Mouse (Mus musculus): ENCODE results near the gene Atad2b.
A peak's percentile ranks its signal among the peaks of the same experiment; 100 is the strongest.
"Not testable (repeated sequence)": the region's sequence is repeated elsewhere in the genome, so short reads cannot be mapped to it uniquely, and the experiment has no call there.

Atad2b gene

GRCm38 (mm10) chr12:4911716-4912115 lies 5.4 kb upstream of the Atad2b start:
- no peak for DNase-seq

DNA sequence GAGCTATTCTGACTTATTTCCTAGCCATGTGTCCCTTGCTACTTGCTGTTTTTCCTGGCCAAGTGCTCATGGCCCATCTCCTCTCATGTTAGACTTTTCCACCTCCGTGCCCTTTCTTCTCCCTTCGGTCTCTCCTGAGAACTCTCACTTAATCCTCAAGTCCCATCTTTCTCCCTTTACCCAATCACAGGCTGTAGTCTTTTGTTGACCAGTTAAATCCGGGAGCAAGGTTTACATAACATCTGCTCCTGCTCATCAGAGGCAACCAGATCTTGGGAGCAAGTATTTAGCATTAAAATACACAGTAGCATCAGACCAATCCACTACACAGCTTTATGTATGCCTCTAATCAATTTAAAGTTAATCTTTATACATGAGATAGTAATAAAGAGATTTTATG lies 2.7 kb upstream of the Atad2b start:
- no peak for DNase-seq

DNA sequence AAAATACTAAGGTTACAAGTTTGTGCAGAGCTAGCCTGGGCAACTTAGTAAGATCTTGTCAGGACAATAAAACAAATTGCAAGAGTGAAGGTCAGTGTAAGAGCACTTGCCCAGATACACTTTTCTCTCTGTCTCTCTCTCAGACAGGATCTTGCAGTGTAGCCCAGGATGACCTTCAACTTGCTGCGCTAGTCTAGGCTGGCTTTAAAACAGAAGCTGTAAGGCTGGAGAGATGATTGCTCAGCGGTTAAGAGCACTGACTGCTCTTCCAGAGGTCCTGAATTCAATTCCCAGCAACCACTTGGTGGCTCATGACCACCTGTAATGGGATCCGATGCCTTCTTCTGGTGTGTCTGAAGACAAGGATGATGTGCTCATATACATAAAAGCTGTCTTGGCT lies 2.2 kb upstream of the Atad2b start:
- DNase-seq = no peak

GRCm38 (mm10) chr12:4917805-4918591 lies 845 bp downstream of the Atad2b start:
- DNase-seq = peak; percentile 59

DNA sequence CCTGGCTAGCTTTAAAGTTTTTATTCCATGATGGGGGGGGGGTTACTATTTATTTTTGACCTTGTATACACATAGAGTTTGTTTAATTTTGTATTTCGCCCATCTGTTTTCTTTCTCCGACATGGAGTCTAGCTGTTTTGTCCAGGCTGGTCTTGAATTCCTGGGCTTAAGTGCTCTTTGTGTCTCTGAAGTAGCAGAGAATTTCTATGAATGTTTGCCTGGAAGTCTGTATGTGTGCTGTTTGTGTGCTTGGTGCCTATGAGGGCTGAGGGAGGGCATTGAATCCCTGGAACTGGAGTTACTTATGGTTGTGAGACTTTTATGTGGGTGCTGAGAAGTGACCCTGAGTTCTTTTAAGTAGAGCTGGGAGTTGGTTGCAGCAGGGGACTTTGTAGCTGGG lies 11.0 kb downstream of the Atad2b start:
- DNase-seq = no peak

- DNase-seq = no peak
These were observed 13.8 kb downstream of the Atad2b start for GRCm38 (mm10) chr12:4930820-4931548.

DNA sequence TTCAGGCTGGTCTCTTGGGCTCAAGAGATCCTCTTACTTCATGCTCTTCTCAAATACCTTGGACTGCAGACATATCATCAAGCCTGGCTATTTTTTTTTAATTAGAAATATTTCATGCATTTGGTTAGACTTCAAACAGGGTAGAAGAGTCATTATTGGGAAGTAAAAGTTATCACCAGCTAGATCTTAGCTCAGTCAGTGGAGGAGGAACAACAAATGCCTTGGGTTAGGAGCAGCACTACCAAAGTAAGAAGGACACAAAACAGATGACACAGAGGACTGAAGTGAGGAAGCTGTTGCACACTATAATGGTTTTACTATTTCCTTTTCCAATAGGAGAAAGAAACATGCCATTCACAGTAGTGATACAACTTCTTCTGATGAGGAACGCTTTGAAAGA lies 35.1 kb downstream of the Atad2b start:
- no peak for DNase-seq

GRCm38 (mm10) chr12:4953156-4953555 lies 36.0 kb downstream of the Atad2b start:
- DNase-seq = no peak

GRCm38 (mm10) chr12:4972939-4973338 lies 55.8 kb downstream of the Atad2b start:
- peak; percentile 48 for DNase-seq

DNA sequence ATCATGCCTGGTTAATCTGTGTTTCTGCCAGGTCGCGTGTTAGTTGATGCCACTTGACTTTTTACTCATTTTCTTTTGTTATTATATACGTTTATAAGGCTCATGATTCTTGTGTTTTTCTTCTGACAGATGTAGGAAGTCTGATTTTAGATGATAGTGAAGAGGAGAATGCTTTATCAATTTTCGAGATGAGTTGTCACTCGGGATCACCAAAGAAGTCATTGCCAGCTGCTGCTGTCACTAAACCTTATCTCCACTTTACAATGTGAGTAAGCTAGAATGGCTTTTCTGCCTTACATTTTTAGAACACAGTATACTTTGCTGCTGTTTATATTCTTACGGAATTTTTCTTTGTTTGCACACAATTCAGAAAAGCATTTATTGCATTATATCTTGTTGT lies 61.2 kb downstream of the Atad2b start:
- no peak for DNase-seq

DNA sequence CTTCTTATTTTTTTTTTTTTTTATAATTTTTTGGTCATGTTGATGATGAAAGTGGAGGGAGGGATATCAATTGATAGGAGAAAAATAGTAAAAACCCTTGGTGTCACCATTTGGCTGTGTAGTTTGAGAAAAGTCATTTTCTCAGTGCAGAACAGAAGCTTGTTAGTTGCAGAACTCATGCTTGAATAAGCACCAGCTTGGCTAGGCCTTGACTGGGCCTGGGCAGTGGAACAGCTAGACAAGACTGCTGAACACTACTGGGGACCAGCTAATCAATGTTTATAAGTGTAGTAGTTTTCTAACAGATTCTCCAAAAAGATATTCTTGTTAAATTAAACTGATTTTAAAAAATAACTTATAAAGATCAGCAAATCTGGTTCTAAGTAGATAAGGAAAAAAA lies 79.8 kb downstream of the Atad2b start:
- DNase-seq = no peak

DNA sequence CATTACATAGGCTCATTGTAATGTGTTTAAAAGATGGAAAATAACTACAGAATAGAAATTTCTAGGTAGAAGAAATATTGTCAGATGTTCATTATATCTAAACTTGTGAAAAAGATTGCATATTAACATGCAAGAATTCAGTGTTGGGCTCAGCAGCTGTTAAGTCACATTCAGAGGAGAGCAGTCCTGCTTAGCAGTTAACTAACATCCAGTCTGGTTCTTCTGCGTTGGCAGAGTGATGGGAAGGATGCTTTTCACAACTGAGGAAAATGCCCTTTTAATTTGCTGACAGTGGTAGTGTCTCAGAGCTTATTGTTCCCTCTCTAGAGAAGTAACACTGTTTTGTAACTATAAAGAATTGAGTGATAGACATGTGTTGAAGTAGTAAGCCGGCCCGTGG lies 88.2 kb downstream of the Atad2b start:
- no peak for DNase-seq

GRCm38 (mm10) chr12:5005776-5006175 lies 88.6 kb downstream of the Atad2b start:
- not testable (repeated sequence) for DNase-seq

- not testable (repeated sequence) for DNase-seq
These were observed 91.5 kb downstream of the Atad2b start for GRCm38 (mm10) chr12:5008638-5009037.

GRCm38 (mm10) chr12:5025226-5025861 lies 108.2 kb downstream of the Atad2b start:
- no peak for DNase-seq

GRCm38 (mm10) chr12:5029035-5029434 lies 111.9 kb downstream of the Atad2b start:
- DNase-seq = no peak

- DNase-seq = no peak
These were observed 120.9 kb downstream of the Atad2b start for GRCm38 (mm10) chr12:5038008-5038407.

DNA sequence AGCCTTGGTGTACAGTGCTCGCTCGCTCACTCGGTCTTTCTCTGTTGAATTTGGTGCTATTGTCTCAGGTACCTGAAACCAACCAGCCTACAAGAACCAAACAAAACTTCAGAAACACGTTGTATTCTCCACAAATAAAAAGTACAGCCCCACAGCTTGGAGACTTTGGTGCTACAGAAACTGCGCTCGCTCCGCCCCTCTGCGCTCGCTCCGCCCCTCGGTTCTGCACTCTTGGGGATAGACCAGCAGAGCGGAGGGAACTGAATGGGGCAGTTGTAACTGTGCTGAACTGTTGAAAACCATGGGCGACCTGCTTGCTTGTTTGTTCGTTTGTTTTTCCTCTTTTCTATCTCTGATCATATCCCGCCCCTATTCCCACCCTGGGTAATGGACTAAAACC lies 127.0 kb downstream of the Atad2b start:
- no peak for DNase-seq

- DNase-seq = no peak
These were observed 131.0 kb downstream of the Atad2b start for GRCm38 (mm10) chr12:5048104-5048503.

GRCm38 (mm10) chr12:5067590-5067989 lies 150.4 kb downstream of the Atad2b start:
- DNase-seq = no peak

DNA sequence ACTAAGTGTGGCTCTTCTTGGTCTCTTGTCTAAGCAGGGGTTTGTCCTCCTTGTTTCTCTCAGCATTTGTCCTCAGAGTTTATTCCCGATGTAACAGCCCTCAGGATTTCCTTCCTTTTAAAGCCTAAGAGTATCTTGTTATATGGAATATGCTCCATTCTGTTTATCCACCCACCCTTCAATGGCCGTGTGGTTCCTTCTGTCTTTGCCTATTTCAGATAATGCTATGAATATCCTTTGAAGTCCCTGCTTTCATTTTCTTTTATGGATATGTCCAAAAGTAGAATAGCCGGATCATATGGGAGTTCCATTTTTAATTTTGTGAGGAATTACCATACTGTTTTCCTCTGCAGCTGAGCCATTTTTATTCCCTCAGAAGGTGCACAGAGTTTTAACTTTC lies 153.0 kb downstream of the Atad2b start:
- no peak for DNase-seq

GRCm38 (mm10) chr12:5073191-5073590 lies 156.0 kb downstream of the Atad2b start:
- DNase-seq = no peak

DNA sequence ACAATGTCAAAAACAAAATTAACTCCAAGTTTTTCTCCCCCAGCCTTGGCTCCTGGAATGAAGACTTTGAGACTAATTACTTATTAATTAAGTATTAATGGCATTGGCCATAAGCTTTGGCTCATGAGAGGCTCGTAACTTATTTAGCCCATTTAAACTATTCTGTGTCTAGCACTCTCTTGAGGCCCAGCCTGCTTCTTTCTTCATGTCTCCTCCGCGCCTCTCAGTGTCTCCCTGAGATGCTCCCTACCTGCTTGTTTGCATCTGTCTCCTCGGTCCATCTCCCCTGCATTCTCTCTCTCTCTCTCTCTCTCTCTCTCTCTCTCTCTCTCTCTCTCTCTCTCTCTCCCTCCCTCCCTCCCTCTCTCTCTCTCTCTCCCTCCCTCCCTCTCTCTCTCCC lies 164.3 kb downstream of the Atad2b start:
- DNase-seq = no peak

DNA sequence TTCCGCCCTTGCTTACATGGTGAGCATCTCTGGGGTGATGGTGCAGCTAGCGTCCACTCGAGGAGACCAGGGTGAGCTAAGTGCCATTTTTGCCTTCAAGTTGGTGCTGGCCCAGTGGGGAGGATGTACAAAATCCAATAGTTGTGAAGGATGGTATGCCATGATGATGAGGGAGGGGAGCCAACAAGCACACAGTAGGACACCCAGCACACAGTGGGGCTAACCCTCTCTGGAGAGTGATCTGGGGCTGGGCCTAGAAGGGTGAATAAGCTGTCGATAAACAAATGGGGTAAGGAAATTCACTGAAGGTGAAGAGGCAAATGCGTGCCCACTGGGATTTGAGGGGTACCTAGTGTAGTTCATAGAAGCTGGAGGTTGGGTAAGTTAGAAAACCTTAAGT lies 167.6 kb downstream of the Atad2b start:
- DNase-seq = no peak
